Mouse (Mus musculus): ENCODE results near the gene Tmem238.

Gene Tmem238

DNA sequence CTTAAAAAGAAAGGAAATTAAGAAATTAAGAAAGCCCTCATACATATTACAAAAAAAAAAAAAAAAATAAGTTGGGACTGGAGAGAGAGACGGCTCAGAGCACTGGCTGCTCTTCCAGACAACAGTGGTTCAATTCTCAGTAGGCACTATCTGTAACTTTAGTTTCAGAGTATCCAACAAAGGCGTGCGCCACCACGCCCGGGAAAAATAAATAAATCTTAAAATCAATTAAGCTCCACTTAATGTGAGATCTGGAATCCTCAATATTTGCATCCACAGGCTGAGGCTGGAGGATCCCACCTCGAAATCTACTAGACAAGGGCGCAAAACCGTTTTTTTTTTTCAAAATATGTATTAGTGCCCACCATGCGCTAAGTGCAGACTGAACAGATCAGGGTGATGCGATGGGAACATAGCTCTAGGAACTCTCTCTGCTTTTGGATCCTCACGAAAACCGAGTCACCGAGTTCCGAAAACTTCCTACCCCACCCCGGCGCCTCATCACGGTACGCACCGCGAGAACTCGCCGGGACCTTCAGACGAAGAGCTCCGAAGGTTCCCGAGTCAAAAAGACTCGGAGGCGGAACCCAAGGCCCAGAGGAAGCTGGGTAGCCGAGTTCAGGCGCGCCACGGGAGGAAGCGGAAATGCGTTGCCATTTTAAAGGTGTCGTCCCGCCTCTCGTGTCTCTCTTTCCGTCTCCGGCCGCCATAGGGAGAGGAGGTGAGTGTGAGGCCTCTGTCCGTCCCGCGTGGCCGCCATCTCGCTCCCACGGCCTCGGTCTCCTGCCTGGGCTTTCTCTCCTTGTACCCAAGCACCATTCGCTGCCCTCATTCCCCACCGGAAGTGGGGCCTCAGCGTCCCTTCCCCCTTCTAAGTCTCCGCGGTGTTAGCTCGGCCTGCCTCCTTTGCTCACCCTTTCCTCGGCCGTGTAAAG is 3.1 kb upstream of the Tmem238 start, which contains the start of gene Rpl28:
Gene Rpl28 (plus strand): TSS at position 597 of the 935 bp plus-strand sequence.
- peak; percentile 91 to 92 for DNase-seq (ENCODE audit: low spot score in 2 of 2)

DNA sequence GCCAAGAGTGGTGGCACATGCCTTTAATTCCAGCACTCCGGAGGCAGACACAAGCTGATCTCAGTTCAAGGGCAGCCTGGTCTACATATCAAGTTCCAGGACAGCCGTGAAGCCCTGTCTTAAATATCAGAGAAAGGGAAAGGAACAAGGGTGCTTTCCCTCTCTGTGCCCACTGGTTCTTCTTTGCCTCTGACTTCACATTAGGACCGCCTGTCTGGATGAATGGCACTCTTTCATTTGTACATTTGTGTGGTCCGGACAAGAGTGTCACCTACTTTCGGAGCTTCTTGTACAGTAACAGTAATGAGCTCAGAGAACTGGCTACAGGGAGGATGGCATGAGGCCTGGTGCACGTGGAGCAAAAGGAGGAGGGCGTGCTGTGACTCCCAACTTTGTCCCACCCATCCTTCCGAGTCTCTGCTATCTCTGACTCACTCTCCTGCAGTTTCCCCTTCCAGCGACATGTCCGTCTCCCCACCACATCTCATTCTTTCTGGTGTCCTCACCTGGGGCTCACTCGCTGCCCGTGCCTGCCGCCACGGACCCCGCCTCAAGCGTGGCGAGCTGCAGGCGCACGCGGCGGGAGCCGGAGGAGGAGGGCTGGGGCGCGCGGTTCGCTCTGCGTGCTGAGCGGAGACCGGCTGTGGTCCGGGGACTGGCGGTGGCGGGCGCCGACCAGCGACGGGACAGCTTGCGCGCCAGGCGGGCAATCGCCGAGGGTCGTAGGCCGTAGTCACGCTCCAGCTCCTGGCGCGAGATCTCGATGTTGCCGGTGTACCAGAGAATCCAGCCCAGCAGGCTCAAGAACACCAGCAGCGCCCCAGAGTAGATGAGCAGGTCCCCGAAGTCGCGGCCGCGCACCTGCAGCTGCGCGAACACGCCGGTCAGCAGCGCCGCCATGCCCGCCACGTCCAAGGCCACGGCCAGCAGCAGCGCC is 689 bp downstream of the Tmem238 start:
- DNase-seq (ENCODE audit: low spot score in 2 of 2), result peak; percentile 10 to 30

DNA sequence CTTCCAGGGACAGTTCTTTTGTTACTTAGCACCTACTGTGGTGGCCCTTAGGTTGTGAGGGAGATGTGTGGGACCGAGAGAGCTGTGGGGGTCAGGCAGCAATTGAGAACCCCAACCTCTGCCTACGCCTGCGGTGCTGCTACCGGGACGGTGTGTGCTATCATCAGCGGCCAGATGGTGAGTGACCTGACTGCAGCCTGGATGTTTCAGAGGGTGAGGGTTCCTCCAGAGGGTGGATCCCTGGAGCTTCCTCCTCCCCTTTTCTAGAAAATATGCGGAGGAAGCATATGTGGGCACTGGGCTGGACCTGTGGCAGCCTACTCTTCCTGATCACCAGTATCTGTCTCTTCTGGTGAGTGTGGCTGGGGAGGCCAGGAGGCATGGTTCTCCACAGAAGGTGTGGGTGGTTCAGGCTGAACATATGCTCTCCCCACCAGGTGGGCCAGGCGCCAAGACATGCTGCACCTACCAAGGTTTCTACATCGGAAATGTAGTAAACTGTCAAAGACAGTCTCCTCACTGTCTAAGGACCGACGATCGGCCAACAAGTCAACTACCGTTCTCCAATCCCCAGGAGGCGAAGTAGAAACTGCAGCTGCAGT is 5.7 kb downstream of the Tmem238 start:
- no peak for DNase-seq (ENCODE audit: low spot score in 2 of 2)

DNA sequence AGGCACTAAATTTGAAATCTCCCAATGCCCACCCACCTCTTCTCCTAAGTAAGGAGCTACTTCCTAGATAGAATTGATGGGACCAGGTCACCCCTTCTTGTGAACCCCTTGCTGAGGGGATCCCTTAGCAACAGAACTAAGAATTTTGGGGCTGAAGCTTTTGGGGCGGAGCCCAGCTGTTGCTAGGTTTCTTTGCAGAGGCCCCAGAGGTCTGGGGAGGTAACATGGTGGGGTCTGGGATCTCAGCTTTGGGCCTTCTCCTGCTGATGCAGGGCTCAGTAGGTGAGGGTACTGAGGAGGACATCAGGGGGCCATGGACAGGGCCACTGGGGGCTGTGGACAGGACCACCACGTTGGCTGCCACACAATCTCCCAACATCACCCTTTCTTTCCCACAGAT is 6.7 kb downstream of the Tmem238 start, which contains the start of the genes Il11 and Tmem190:
Gene Il11 (minus strand): TSS at position 101 of the 400 bp plus-strand sequence.
Gene Tmem190 (plus strand): TSS at position 179 of the 400 bp plus-strand sequence.
- no peak for DNase-seq (ENCODE audit: low spot score in 2 of 2)

DNA sequence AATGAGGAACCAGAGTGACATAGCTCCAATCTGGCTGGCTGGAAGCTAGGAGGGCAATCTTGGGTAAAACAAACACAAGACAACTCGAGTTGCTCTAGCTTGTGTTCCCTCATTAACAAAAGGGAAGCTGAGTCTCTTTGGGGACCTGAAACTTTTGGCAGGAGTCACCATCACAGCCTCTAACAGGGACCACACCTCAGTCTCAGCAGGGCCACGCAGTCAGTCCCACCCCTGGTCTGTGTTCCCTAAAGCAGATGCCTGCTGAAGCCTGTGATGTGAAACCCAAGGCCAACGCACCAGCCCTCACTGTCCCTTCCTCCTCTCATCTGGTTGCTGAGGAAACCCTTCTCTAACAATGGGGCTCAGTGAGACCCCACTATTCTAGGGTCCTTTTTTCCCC is 7.3 kb downstream of the Tmem238 start:
- DNase-seq (ENCODE audit: low spot score in 2 of 2), result no peak

DNA sequence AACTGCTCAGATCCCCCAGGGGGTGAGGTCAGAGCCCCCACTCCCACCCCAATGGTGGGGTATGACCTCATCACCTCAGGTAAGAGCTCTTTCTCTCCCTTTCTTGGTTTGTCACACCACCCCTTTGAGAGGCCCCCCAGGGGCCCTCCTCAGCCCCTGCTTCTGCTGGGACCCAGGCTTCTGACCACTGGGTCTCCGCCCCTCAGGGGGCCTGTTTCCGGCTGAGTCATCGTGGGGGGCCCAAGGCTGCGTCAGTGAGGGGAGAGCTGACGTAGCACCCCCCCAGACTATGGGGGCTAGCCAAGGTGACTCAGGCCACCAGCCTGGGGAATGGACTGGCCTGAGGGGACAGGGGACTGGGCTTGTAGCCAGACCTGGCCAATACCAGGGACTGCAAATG is 9.5 kb downstream of the Tmem238 start:
- DNase-seq (ENCODE audit: low spot score in 2 of 2), result no peak

DNA sequence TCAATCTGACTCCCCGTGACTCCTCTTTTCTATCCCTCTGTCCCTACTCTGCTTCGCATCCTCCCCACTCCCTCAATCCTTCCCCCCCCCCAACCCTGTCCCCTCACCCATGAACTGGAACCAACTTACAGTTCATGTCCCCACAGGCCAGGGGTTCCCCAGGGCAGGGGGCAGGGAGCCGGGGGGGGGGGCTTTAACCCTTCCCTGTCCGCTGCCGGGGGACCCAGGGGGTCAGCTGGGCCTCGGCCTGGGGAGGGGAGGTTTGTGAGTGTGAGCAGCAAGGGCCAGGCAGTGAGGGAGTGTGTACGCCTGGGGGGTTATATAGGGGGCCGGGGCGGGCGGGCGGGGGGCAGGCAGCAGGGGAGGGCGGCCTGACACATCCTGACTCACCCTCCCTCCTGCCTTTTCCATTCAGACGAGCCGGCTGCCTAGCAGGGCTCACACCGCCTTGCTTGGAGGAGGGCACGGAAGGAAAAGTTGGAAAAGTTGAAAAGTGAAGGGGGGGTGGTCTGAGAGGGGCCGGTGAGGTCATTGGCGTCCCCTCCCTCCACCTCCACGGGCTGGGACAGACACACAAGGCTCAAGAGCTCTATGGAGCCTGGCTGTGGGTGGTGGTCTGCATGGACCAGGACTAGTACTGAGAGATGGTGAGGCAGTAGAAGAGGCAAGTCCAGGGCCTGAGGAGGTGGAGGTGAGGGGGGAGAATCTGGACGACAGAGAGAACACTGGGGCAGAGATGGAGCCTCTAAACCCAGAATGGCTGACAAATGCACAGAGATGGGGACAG is 11.4 kb downstream of the Tmem238 start:
- DNase-seq (ENCODE audit: low spot score in 2 of 2), result no peak

DNA sequence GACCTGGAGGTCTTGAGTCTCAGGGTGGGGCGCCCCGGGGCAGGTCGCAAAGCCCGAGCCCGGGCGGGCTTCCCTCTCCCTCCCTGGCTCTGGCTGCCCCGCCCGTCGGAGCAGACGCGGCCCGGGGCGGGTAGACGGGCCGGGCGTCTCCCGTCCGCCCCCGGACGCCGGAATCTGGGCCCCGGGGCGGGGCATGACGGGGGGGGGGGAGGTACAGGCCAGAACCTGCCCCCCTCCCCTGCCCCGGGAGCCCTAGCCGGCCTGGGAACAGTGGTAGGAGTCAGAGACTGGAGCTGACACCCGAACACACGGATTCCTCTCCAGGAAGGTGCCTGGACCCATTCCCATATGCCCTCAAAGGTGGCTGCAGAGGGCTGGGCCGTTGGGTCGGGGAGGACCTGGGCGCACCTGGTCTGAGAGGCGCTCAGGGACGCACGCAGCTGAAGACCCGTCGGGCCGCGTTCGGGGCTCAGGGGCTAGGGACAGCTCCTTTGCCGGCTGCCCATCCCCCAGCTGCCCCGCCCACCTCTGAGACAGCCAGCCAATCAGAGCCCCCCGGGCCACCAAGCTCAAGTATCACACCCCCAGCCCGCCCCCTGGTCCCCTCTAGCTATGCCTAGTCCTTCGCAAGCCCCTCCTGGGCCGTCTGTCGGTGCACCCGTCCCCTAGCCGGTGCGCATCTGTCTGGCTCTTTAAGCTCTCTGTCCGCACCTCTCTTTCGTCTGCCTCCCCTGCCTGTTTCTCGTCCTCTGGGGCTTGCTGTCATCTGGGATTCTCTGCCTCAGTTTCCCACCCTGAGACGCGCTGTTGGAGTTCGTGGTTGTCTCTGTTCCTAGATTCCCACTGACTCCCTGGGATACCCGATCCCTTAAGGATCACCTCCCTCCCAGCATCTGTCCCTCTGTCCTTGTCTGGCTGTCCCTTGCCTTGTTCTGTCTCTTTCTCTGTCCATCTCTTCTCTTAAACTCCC is 12.3 kb downstream of the Tmem238 start:
- DNase-seq (ENCODE audit: low spot score in 2 of 2), result peak; percentile 23 to 35

DNA sequence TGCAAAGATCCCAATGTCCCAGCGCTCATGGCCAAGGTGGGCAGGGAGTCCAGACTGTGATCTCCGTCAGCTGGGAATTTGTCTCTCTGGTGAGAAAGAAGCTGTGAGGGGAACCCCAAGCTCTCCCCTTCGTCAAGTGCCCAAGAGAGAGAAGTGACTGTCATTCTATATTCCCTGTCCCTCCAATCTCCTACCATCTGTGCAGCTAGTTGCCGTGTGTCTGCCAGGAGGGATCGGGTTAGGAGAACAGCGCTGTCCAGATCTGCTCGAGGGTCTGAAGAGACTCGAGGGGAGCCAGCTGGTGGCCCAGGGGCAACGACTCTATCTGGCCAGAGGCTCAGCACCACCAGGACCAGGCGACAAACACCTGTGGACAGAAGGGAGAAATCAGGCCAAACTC is 13.3 kb downstream of the Tmem238 start:
- no peak for DNase-seq (ENCODE audit: low spot score in 2 of 2)

DNA sequence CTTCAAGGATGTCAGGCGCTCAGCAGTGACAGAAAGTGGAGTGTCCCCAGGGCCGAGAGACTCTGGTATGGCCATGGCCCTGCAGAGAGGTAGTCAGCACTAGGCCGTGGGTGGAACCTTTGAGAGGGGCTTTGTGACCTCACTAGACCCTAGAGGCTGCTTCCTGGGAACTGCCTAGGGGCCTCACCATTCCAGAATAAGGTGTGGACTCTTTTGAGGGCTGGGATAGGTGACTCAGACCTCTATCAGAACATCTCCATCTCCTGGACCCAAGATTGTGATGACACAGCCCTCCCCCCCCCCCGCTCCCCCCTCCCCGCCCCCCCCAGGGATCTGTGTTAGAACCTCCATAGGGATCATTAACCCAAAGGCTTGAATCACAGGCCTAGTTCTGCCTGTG is 18.3 kb downstream of the Tmem238 start, which contains the start of gene Fam71e2:
Gene Fam71e2 (minus strand): TSS at position 101 of the 400 bp plus-strand sequence.
- DNase-seq (ENCODE audit: low spot score in 2 of 2), result no peak

DNA sequence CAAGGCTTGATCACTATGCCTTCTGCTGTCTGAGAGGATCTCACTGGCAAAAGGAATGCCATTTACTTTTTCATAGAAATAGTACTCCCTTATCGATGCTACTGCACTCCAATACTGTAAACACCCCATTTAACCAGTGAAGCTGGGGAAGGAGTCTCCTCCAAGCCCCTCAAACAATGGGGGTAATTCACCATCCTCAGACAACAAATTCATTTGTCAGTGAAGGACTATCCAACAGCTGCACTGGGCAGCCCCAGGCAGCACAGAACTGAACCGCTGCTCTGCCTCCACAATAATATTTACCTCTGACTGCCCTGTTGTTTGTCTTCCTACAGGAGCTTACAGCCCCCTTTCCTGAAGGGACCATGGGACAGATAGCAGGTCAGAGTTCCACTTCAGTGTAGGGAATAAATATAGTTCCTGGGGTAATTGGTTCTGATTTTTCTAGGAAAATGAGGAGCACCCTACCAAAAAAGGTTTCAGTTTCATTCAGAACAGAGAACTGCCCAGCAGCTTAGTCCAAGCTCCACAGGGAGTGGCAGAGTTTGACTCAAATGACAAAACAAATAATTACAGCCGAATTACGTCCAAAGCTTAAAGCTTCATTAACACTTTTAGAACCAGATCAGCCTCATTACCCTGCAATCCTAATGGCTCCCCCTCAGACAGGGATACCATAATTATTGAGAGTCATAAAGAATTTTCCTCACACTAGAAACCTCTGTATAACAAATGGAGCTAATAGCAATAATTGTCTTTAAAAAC is 24.3 kb downstream of the Tmem238 start:
- no peak for DNase-seq (ENCODE audit: low spot score in 2 of 2)

DNA sequence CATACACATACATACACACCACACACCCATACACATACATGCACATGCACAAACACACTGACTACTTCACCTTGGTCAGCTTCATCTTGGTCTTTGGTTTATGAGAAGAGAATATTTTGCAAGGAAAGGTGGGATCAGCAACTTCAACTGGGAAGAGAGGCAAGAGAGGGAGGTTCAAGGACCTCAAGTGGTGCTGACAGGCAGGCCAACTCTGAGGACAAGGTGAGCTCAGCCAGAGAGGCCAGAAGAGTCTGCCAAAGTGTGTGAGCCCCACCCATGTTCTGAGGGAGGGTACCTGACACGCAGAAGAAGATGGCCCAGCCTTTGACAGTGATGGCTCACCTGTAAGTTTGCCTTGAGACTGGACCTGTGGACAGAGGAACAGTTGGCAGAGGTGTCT is 29.8 kb downstream of the Tmem238 start:
- DNase-seq (ENCODE audit: low spot score in 2 of 2), result no peak

DNA sequence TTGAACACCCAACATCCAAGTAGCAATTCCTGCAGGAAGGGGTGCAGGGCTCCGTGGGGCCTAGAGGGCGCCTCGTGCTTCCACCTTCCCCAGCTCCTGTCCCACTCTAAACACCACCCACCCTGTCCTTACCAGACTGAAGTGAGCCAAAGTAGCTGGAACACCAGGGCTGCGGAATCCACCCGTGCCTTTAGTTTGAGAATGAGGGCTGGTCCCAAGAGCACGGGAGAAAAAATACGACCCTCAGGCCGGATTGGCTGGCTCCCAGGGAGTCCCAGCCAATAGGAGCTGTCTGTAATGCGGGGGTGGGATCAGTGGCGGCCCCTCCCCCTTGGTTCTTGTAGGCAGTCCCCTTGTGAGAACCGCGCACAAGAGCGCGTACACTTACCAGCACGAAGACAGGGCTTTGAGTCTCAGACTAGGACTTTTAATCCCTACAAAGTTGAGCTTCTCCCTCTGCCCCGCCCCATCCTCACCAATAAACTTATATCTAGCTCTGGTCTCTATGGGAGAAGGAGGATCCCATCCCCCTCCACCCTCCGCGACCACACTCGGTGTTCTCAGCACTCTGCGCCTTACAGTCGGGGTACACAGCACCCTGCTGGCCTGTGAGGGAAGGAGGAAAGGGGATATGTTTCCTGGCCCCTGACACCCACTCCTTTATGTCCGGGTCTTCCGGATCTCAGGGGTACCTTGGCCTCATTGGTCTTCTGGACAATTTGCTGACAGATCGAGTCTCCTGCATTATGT is 36.5 kb downstream of the Tmem238 start, which contains the start of gene Cox6b2:
Gene Cox6b2 (minus strand): TSS at position 274 of the 750 bp plus-strand sequence.
- DNase-seq (ENCODE audit: low spot score in 2 of 2), result peak; percentile 89 to 91

DNA sequence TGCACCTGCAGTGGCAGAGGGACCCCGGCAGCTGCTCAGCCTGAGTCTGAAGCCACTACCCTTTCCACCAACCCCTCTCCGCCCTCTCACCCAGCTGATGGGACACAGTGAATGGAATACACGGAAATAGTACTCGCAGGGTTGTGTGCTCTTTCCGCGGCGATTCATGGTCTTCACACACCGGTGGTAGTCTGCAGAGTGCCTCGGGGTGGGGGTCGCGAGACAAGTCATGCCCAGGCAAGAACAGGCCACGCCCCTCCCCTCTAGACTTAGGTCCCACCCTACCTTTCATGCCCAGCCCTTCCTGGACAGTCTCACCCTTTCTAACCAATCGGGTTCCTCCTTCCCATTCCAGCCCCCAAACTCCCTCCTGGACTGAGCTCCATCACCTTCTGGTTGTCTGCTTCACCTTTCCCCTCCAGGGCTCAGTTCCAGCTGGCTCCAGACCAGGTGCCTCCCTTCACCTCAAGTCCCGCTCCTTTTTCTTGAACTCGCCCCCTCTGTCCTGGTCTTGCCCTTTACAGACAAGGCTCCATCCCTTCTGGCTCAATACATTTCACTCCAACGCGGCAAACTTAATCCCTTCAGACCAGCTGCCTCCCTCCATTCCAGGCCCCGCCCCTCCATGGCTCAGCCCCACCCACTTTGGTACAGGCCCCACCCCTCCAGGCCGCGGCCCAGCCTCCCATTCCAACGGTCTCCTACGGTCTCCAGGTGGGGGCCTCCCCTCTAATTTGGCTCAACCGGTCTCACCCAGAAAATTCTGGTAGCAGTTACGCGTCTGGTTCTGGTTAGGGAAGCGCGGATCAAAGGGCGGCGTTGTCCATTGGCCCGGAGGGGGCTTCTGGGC is 37.3 kb downstream of the Tmem238 start:
- DNase-seq (ENCODE audit: low spot score in 2 of 2), result peak; percentile 26 to 42

DNA sequence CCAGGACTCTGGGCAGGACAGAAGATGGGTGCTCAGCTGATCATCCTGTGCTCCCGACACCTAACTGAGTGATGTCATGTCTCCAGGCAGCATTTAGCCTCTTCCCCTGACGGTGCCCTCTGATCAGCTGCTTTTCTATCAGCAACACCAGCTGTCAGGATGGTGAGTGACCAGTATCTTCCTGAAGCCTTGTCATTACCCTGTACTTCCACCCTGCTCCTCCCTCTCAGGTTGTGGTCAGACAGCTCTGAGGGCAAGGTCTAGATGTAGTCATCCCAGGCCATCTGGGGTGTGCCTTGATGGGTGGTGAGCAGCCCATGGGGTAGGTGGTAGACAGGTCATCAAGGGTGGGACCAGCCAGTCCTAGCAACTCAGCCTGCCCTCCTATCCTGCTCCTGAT is 40.3 kb downstream of the Tmem238 start:
- no peak for DNase-seq (ENCODE audit: low spot score in 2 of 2)

DNA sequence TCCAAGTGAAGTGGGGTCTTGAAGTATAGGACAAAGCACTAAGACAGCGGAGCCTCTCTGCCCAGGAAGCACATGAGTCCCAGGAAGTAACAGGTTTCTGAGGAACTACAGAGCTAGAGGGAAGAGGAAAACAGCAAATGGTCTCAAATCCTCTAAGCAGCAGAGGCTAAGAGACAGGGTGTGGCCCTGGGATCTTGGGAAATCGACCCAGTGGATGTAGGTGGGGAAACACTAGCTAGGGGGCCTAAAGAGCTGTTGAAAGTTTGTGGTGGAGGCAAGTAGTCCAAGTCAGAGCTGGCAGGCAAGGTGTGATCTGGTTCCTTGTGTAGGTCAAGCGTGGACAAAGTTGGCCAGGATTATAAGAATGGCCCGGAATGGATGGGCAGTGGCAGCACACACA is 41.1 kb downstream of the Tmem238 start:
- DNase-seq (ENCODE audit: low spot score in 2 of 2), result no peak
